Mouse (Mus musculus) erythroblast, embryonic 14.5 days (primary cell): ENCODE measurements around the gene H1foo.

Experiments
- GATA1 ChIP-seq: IDR thresholded peaks from 2 replicates; pipeline ENCODE4 v1.6.1; 2012; ENCODE audit warnings: low read length, inconsistent platforms, mixed read lengths
- TAL1 ChIP-seq: IDR thresholded peaks from 3 replicates; pipeline ENCODE4 v1.6.1; 2012; ENCODE audit warnings: low read length, inconsistent platforms, mixed read lengths

GRCm38 (mm10) chr6:115998758-115999157 lies 54.0 kb downstream of the H1foo start:
- TF ChIP-seq GATA1: no peak
- no peak for TF ChIP-seq TAL1
